Mouse (Mus musculus): ENCODE measurements around the gene Myo1d.

Myo1d gene

DNA sequence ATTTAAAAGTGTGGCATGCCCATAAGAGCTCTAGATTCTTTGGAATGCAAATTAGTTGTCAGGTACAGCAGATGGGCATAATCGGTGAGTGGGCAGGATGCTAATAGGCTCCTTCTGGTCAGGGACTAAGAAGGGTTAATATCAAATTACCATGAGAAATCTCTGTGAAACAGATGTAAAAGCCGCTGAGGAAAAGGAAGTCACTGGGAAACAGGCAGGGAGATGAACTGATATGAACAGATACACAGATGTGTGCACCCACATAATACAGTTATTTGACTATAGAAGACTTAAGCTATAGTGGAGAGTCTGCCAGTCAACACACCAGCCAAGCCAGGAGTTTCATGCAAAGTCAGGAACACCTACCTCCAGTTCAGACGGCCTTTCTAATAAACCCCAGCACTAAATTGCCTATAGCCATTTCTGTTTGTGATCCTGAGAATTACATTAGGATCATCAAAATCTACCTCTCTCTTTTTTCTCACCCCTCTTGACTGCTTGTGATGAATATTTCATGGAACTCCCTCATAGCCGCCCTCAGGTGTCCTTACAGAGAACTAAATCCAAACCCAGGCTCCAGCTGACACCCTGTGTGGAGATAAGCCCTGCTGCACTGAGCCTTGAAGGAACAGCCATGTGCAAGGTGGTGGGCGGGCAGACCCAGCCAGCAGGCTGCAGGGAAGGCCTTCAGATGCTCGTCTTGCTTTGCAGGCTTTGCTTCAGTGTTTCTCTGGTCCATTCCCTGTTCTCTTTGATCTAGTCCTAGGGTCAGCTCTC lies 164.7 kb downstream of the Myo1d start:
- peak; percentile 11 for DNase-seq (ENCODE audit: extremely low read depth, low read depth)

DNA sequence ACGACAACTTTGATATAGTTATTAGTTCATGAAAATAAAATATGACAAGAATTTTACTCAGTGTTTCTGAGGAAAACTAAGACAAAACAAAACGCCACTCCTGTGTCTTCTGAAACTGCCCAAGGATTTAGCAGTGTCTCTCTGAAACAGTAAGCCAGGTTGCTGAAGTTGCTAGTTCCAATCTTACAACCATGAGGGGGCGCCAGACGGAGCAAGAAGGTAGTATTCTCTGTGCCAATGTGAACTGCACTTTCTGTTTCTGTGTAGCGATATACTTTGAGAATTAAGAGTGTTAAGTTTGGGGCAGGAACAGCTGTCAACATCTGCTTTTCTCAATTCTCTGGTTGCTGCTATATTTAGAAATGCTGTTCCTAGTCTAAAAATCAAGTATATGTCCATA lies 165.4 kb downstream of the Myo1d start:
- peak; percentile 24 for DNase-seq (ENCODE audit: extremely low read depth, low read depth)

GRCm38 (mm10) chr11:80613534-80613933 lies 166.3 kb downstream of the Myo1d start:
- no peak for DNase-seq (ENCODE audit: extremely low read depth, low read depth)

- DNase-seq (ENCODE audit: extremely low read depth, low read depth) = no peak
Measured at GRCm38 (mm10) chr11:80602707-80603441, 177.0 kb downstream of the Myo1d start.

DNA sequence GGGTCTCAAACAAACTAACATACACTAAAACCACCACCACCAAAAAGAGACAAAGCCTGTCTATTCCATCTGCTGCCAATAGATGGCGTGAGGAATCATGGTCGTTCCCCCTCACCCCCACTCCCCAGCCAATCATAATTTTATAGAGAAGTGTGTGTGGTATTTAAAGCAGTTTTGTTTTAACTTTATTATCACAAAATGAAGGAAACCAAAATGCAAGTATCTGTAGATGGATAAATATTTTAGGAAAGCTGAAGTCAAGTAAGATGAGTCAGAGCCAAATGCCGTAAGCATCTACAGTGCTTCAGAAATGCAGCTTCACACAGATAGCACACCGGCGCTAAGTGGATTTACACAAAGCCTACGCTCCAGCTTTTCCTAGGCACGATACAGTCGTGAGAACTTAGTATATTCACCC lies 177.8 kb downstream of the Myo1d start:
- no peak for DNase-seq (ENCODE audit: extremely low read depth, low read depth)

GRCm38 (mm10) chr11:80601040-80601864 lies 178.6 kb downstream of the Myo1d start:
- no peak for DNase-seq (ENCODE audit: extremely low read depth, low read depth)

GRCm38 (mm10) chr11:80595482-80595881 lies 184.3 kb downstream of the Myo1d start:
- no peak for DNase-seq (ENCODE audit: extremely low read depth, low read depth)

DNA sequence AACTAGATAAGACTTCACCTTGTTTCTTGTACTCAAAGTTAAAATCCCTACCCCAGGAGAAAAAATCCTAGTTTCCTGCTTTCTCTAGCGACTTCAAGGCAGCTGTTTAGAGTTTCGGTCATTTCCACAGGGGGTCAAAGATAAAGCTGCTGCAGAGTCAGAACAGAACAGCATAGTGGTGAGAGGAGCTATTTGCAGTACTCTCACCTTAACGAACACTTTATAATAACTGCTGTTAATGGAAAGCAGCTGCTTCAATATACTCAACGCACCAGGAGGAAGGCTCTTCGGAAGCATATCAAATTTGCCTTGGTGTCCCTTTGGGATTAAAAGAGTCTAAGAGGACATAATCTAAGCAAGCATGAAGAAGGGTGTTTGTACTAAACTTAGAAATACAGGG lies 190.4 kb downstream of the Myo1d start:
- no peak for DNase-seq (ENCODE audit: extremely low read depth, low read depth)

GRCm38 (mm10) chr11:80585761-80586160 lies 194.1 kb downstream of the Myo1d start:
- no peak for DNase-seq (ENCODE audit: extremely low read depth, low read depth)

DNA sequence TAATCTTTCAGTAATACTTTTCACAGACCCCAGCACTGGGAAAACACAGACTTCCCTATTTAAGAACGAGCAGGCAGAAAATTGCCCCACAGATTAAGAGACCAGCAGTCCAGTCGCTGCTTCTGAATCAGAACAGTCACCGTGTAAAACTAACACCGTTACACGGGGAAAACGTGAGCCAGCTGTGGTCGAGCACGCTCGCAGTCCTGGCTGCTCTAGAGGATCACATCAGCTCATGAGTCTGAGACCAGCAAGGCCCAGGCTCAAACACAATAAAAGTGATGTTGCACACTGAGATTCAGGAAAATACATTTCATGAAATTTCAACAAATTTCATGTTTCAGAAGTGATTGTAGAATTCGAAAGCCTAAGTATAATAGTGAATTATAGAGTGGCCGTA lies 194.6 kb downstream of the Myo1d start:
- no peak for DNase-seq (ENCODE audit: extremely low read depth, low read depth)

GRCm38 (mm10) chr11:80580494-80580893 lies 199.3 kb downstream of the Myo1d start:
- DNase-seq (ENCODE audit: extremely low read depth, low read depth) = no peak

DNA sequence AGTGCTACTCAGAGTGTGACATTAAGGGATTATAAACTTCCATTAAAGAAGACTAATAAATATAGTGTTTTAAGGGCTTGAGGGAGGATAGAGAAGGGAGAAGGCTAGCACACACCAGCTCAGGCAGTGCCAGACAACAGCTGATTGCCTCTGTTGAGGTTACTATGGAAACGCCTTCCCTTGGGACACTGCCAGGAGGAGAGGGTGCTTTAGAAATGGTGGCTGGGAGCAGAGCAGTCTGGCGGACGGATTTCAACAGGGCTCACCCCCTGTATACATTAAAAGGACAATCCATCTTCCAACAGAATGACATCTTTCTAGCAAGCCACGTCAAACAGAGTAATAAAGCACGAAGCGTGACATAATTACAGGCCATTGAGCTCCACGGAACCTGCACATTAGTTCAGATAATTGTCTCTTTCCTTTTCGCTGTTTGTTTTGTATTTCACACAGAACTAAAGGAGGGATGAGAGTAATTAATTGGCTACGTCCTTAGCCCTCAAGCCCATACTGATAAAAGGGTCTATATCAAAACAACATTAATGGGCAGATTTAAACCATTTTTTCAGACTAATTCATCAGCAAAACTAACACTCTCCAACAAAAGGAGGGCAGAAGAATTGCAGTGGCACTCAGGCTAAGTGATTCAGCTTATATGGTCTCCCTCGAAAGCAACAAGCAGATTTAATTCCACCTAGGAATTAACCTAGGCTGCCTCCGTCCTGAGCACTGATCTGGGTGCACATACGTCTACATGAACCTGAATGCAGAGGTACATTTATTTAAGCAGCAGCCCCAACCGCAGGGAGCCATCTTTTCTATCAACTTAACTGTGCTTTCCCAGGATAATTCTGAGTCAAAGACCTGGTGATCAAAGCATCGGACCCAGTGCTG lies 201.8 kb downstream of the Myo1d start:
- no peak for DNase-seq (ENCODE audit: extremely low read depth, low read depth)

DNA sequence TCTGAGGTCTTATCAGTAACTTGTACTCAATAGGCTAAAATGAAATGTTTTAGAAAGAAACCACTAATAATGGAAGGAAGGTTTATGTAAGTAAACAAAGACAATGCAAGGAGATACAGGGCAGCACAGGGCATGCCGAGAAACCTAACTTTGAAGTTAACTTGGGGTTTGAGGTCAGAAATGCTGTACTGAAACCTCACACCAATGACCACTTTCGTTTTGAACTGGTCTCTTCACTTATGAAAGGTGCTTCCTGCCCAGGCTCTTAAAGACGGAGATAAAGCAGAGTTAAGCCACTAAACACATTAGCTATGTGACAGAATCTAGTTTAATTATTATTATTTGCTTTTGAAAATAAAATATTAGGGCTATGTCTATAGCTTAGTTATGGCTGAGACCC lies 204.0 kb downstream of the Myo1d start:
- DNase-seq (ENCODE audit: extremely low read depth, low read depth) = no peak

DNA sequence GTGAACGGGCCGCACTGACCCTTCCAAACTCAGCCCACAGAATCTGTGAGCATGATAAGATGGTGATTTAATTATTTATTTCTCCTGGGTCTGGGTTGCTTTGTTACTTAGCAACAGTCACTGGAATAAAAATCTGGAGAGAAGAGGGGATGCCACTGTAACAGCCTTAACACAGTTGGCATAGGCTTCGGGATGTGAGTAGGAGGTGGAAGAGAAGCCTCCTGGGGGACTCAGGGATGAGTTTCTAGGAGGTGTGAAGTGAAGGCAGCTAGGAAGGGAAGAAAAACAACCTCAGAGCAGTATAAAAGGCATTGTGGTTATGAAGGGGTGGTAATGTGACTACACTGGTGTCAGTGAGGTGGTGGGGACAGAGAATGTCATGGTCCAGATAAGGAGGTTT lies 213.5 kb downstream of the Myo1d start:
- DNase-seq (ENCODE audit: extremely low read depth, low read depth) = no peak

DNA sequence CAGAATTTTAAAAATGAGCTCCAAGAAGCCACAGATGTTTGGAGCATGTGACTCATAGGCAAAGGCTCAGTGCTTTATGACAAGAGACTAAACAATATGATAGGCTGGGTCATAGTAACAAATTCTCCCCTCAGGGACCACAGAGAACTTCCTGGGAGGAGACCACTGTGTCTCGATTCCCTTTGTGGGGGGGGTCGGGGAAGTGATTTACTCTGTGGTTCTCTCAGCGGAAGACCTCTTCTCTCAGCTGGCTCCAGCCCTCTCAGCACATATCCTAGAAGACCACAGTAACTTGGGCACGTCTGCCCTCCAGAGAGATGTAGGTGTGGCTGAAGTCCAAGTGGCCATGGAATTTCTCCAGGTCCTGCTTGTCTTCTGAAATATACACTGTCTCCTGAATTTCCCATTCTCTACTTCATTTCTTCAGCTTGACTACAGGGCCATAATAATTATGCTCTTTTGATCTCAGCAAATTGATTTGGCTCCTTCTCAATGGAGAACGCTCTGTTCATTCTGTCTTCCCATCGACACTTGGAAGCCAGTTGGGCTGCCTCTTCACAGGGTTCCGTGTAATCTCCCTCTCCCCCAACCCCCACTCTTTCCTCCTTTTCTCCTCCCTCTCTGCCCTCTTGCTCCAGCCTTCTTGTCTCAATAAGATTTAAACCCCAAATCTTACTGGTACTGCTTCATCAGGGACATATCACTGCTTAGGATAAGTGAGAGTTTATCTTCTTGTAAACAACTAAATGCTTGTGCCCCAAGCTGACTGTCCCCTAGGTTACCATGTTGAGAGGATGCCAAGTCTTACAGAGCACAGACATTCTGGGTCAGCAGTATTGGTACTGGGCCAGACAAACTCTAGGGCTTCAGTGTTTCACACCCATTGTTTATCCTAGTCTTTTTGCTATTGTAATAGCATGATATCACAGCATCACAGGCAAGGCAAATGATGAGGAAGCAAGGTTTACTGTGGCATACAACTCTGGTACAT lies 214.6 kb downstream of the Myo1d start:
- DNase-seq (ENCODE audit: extremely low read depth, low read depth) = no peak

DNA sequence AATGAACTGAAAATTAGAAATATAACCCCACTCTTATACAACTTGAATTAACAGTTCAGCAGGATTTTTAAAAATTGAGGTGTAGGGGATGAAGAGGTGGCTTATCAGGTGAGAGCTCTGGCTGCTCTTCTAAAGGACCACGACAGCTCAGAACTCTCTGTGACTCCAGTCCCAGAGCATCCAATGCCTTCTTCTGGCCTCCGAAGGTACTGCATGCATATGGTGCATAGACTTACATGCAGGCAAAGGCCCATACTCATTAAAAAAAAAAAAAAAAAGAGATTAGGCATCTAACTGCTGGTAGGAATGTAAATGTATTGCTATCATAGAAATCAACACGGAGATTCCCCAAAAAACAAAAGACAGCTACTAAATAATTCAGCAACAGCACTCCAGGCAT lies 217.3 kb downstream of the Myo1d start:
- no peak for DNase-seq (ENCODE audit: extremely low read depth, low read depth)

DNA sequence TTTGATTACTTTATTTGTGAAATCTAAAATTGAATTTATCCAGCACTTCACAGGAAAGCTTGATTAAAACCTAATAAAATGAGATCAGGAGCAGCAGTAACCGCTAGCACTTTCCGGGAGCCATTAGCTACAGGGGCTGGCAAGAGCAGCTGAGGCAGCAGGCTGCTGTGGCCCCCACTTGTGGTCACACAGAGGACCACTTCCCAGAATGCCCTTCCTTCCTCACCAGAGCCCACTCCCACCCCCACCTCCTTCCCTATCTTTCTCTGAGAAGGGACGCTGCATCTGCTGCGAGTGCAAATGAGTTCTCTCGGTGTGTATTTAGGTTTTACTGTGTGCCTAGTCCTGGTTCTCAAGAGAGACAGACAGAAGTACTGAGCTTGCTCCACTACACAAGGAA lies 219.1 kb downstream of the Myo1d start:
- no peak for DNase-seq (ENCODE audit: extremely low read depth, low read depth)

DNA sequence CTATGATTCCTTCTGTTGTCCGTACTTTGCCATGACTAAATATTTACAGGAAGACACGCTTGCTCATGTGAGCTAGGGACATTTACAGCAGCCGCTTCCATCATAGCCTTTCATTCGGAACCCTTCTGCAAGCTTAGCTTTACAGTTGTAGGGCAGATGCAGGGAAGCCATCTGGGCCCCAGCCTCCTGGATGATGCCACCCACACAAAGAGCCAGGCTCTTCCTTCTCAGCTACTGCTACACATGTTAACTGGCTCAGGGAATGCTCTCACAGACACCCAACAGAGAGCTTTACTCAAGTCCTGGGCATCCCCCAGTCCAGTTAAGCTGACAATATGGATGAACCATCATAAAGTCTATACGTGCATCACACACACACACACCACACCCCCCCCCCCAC lies 224.4 kb downstream of the Myo1d start:
- DNase-seq (ENCODE audit: extremely low read depth, low read depth) = no peak

GRCm38 (mm10) chr11:80553046-80553445 lies 226.8 kb downstream of the Myo1d start:
- no peak for DNase-seq (ENCODE audit: extremely low read depth, low read depth)

DNA sequence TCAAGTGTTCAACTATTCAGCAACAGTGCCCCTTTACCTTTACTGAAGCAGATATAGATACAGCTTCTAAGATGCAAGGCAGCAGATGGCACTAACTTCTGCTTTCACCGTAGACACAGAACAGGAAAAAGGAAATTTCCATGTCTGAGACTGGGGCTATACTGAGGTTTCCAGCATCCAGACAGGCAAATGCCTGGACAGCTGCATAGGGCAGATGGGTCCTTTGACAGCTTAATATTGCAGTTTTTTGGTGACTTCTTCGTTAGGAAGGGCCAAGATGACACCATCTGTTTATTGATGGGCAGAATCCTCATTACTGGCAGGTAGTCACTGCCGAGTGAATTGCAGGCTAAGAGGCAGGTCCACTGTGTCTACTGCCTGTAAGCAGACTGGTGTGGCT lies 228.2 kb downstream of the Myo1d start:
- DNase-seq (ENCODE audit: extremely low read depth, low read depth) = no peak

Measured in MEL-GATA-1-ER (cell line).